Mouse (Mus musculus) gastrocnemius, postnatal 10 days (tissue): ENCODE measurements around the gene Fbxo17. TPM values are rescaled to one million over a fixed set of nuclear protein-coding genes. Genes with fewer than 3 reads are reported as not detected.

ENCODE experiments used
- DNase-seq: peaks from one replicate; pipeline ENCODE4 v3.0.0; 2021; ENCODE audit warnings: mixed read lengths
- total RNA-seq, 2 experiments: library from RNA; stranded (reverse); gene quantifications; 2 replicates each; pipeline ENCODE4 v1.2.3; 2021

Gene Fbxo17
- total RNA-seq, 2 experiments from 2014 or later = 12.2 to 13.5 TPM

GRCm38 (mm10) chr7:28766910-28767309, 50.3 kb downstream of the Fbxo17 start:
- no peak for DNase-seq

- no peak for DNase-seq
These were observed 50.9 kb downstream of the Fbxo17 start, which contains the start of gene Nfkbib for GRCm38 (mm10) chr7:28767462-28767965. TSS of gene Nfkbib (minus strand) at chr7:28767512.

- no peak for DNase-seq
These were observed 52.9 kb downstream of the Fbxo17 start for GRCm38 (mm10) chr7:28769414-28769958.

- no peak for DNase-seq
These were observed 53.7 kb downstream of the Fbxo17 start for GRCm38 (mm10) chr7:28770309-28770708.

GRCm38 (mm10) chr7:28771867-28772266, 55.3 kb downstream of the Fbxo17 start:
- DNase-seq = no peak

GRCm38 (mm10) chr7:28773163-28773562, 56.6 kb downstream of the Fbxo17 start:
- no peak for DNase-seq

- DNase-seq = peak; percentile 41
These were observed 57.6 kb downstream of the Fbxo17 start for GRCm38 (mm10) chr7:28774164-28774563.

- DNase-seq = no peak
These were observed 58.5 kb downstream of the Fbxo17 start for GRCm38 (mm10) chr7:28775129-28775528.

GRCm38 (mm10) chr7:28778825-28779224, 62.2 kb downstream of the Fbxo17 start:
- no peak for DNase-seq

GRCm38 (mm10) chr7:28780067-28780658, 63.6 kb downstream of the Fbxo17 start:
- DNase-seq = peak; percentile 94

- DNase-seq = no peak
These were observed 64.3 kb downstream of the Fbxo17 start for GRCm38 (mm10) chr7:28780857-28781256.

- DNase-seq = no peak
These were observed 64.7 kb downstream of the Fbxo17 start for GRCm38 (mm10) chr7:28781261-28781663.

- no peak for DNase-seq
These were observed 68.6 kb downstream of the Fbxo17 start for GRCm38 (mm10) chr7:28785161-28785560.

Other genes starting within 250 kb of the Fbxo17 start
- not detected for gene Ifnl2, start 206.3 kb upstream of the Fbxo17 start, total RNA-seq
- gene Ifnl3, start 194.0 kb upstream of the Fbxo17 start, total RNA-seq = not detected
- gene Sycn, start 175.9 kb upstream of the Fbxo17 start, total RNA-seq = not detected
- not detected for gene Nccrp1, start 169.6 kb upstream of the Fbxo17 start, total RNA-seq
- gene Samd4b, start 118.7 kb upstream of the Fbxo17 start, total RNA-seq = 10 to 100 TPM; 24.7 to 27.5 TPM
- 1 to 10 TPM; 5.5 to 7.0 TPM for gene Pak4, start 118.6 kb upstream of the Fbxo17 start, total RNA-seq
- gene Acp7, start 85.5 kb upstream of the Fbxo17 start, total RNA-seq = not detected
- gene Fbxo27, start 24.0 kb upstream of the Fbxo17 start, total RNA-seq = 1 to 10 TPM; 1.1 to 1.7 TPM
- gene Mrps12, start 25.0 kb downstream of the Fbxo17 start, total RNA-seq = 10 to 100 TPM; 40.2 to 46.5 TPM
- gene Sars2, start 25.2 kb downstream of the Fbxo17 start, total RNA-seq = 10 to 100 TPM; 16.2 to 18.6 TPM
- gene Ccer2, start 39.4 kb downstream of the Fbxo17 start, total RNA-seq = not detected
- 10 to 100 TPM; 78.5 to 80.4 TPM for gene Sirt2, start 49.9 kb downstream of the Fbxo17 start, total RNA-seq
- gene Nfkbib, start 50.7 kb downstream of the Fbxo17 start, total RNA-seq = 10 to 100 TPM; 17.4 to 18.2 TPM
- gene Rinl, start 72.2 kb downstream of the Fbxo17 start, total RNA-seq = 1 to 10 TPM in 1 of 2 experiments, under 1 TPM in 1; 0.63 to 1.7 TPM
- 100 to 1,000 TPM; 244 to 291 TPM for gene Hnrnpl, start 91.7 kb downstream of the Fbxo17 start, total RNA-seq
- gene Ech1, start 108.4 kb downstream of the Fbxo17 start, total RNA-seq = 100 to 1,000 TPM; 182 to 227 TPM
- gene Lgals4, start 117.0 kb downstream of the Fbxo17 start, total RNA-seq = 1 to 10 TPM; 3.7 to 7.4 TPM
- gene Lgals7, start 147.0 kb downstream of the Fbxo17 start, total RNA-seq = under 1 TPM in 1 of 2 experiments, not detected in 1; 0.56 TPM
- gene Capn12, start 164.6 kb downstream of the Fbxo17 start, total RNA-seq = under 1 TPM; 0.23 to 0.27 TPM
- gene Actn4, start 245.5 kb downstream of the Fbxo17 start, total RNA-seq = 100 to 1,000 TPM in 1 of 2 experiments, 10 to 100 TPM in 1; 90.2 to 120 TPM